Mouse (Mus musculus): ENCODE measurements around the gene Scaf11. TPM values are rescaled to one million over a fixed set of nuclear protein-coding genes. Genes with fewer than 3 reads are reported as not detected.
A peak's percentile ranks its signal among the peaks of the same experiment; 100 is the strongest.

Gene Scaf11
- total RNA-seq, 2 experiments from 2014 or later = 43.9 to 49.4 TPM

GRCm38 (mm10) chr15:96396641-96397344 lies 63.9 kb downstream of the Scaf11 start:
- DNase-seq = no peak

GRCm38 (mm10) chr15:96395071-96395470 lies 65.6 kb downstream of the Scaf11 start:
- DNase-seq = no peak

GRCm38 (mm10) chr15:96392878-96393277 lies 67.8 kb downstream of the Scaf11 start:
- no peak for DNase-seq

- DNase-seq = no peak
Observed at GRCm38 (mm10) chr15:96388565-96388964, 72.1 kb downstream of the Scaf11 start.

- no peak for DNase-seq
Observed at GRCm38 (mm10) chr15:96382223-96382622, 78.4 kb downstream of the Scaf11 start.

- peak; percentile 31 to 38 for DNase-seq
Observed at GRCm38 (mm10) chr15:96377701-96378100, 82.9 kb downstream of the Scaf11 start.

GRCm38 (mm10) chr15:96377263-96377662 lies 83.4 kb downstream of the Scaf11 start:
- DNase-seq = peak; percentile 41 to 48

GRCm38 (mm10) chr15:96376214-96376613 lies 84.4 kb downstream of the Scaf11 start:
- no peak for DNase-seq

GRCm38 (mm10) chr15:96373161-96373560 lies 87.5 kb downstream of the Scaf11 start:
- DNase-seq = no peak

- DNase-seq = no peak
Observed at GRCm38 (mm10) chr15:96372628-96373027, 88.0 kb downstream of the Scaf11 start.

- no peak for DNase-seq
Observed at GRCm38 (mm10) chr15:96371311-96371710, 89.3 kb downstream of the Scaf11 start.

GRCm38 (mm10) chr15:96366176-96366963 lies 94.3 kb downstream of the Scaf11 start:
- DNase-seq = no peak

GRCm38 (mm10) chr15:96365351-96365750 lies 95.3 kb downstream of the Scaf11 start:
- DNase-seq = no peak

Small RNA genes lying within 50 kb of the gene (microRNA-seq; reads per million reads assigned to microRNA genes)
- 0 reads per million in 2 experiments for gene Gm25397

Other genes starting within 250 kb of the Scaf11 start
- gene Arid2, start 173.3 kb downstream of the Scaf11 start, total RNA-seq (2021) = 10 to 100 TPM; 17.9 to 19.3 TPM
- 10 to 100 TPM in 1 of 2 experiments, 1 to 10 TPM in 1; 5.9 to 13.3 TPM for gene Slc38a1, start 182.1 kb upstream of the Scaf11 start, total RNA-seq (2021)
- 100 to 1,000 TPM; 194 to 206 TPM for gene Slc38a2, start 238.9 kb upstream of the Scaf11 start, total RNA-seq (2021)